Comparison of ENCODE assay signal across 9 mouse cellular contexts in genomic region chr5:15506575-15507308, GRCm38 (mm10). TPM values are rescaled to one million over a fixed set of nuclear protein-coding genes. Genes with fewer than 3 reads are reported as not detected.
DNase-seq lines count a peak whose midpoint lies in the region; ATAC-seq and TF ChIP-seq lines count a peak whose summit lies in the region.
"Had no signal": no experiment of that assay in that cellular context is flagged by ENCODE, and none has a peak within 500 bp of the region (broad histone marks: within the 10 kb centered on the region; RNA-seq: fewer than 3 reads in every experiment).

No protein-coding gene starts in this region.

- no peak overlapping the region for H3K4me3 ChIP-seq in testis, adult 2 months (ENCODE audit: control insufficient read depth, low read depth, low read length)
- peak overlapping the region; percentile 22 for H3K4me3 ChIP-seq in forebrain, embryonic 16.5 days (replicated peaks; ENCODE audit: low read length)
- no peak overlapping the region; the same call in 1 of the 2 replicates for H3K4me3 ChIP-seq in kidney, embryonic 14.5 days (ENCODE audit: low read length)
- no peak overlapping the region for H3K4me3 ChIP-seq in midbrain, embryonic 11.5 days (ENCODE audit: low read depth, low read length)
- H3K4me3 ChIP-seq in stomach, embryonic 16.5 days (replicated peaks; ENCODE audit: low read length) = peak overlapping the region; percentile 18

- no peak overlapping the region for H3K9ac ChIP-seq in forebrain, embryonic 16.5 days (replicated peaks; ENCODE audit: low read depth, low read length)
- no peak overlapping the region for H3K9ac ChIP-seq in kidney, embryonic 14.5 days (ENCODE audit: low read depth, low read length)
- H3K9ac ChIP-seq in midbrain, embryonic 11.5 days (ENCODE audit: low read length) = no peak overlapping the region
- no peak overlapping the region for H3K9ac ChIP-seq in stomach, embryonic 16.5 days (ENCODE audit: low read length)

- no peaks in the 10 kb centered on the region for H3K36me3 ChIP-seq in testis, adult 2 months (ENCODE audit: control insufficient read depth, insufficient read depth, low read length)
- no peaks in the 10 kb centered on the region for H3K36me3 ChIP-seq in forebrain, embryonic 16.5 days (ENCODE audit: control insufficient read depth, insufficient read depth)
- H3K36me3 ChIP-seq in kidney, embryonic 14.5 days (ENCODE audit: control insufficient read depth, insufficient read depth, low read length) = no peaks in the 10 kb centered on the region
- no peaks in the 10 kb centered on the region for H3K36me3 ChIP-seq in midbrain, embryonic 11.5 days (ENCODE audit: control insufficient read depth, insufficient read depth, low read length)
- H3K36me3 ChIP-seq in stomach, embryonic 16.5 days (ENCODE audit: control insufficient read depth, insufficient read depth, low read length) = no peaks in the 10 kb centered on the region

- H3K4me1 ChIP-seq in testis, adult 2 months (ENCODE audit: control insufficient read depth, insufficient read depth, low read length) = no peaks in the 10 kb centered on the region
- no peaks in the 10 kb centered on the region for H3K4me1 ChIP-seq in forebrain, embryonic 16.5 days (replicated peaks; ENCODE audit: control insufficient read depth, insufficient read depth, low read length)
- H3K4me1 ChIP-seq in kidney, embryonic 14.5 days (ENCODE audit: control insufficient read depth, insufficient read depth, low read length) = no peaks in the 10 kb centered on the region
- no peaks in the 10 kb centered on the region for H3K4me1 ChIP-seq in midbrain, embryonic 11.5 days (ENCODE audit: control insufficient read depth, insufficient read depth, low read length)
- no peaks in the 10 kb centered on the region for H3K4me1 ChIP-seq in stomach, embryonic 16.5 days (ENCODE audit: control insufficient read depth, insufficient read depth, low read length)

- 45% methylated on average over 16 of the region's 16 CpGs for WGBS in forebrain, embryonic 16.5 days
- 48% methylated on average over 16 of the region's 16 CpGs for WGBS in kidney, embryonic 14.5 days
- 40% methylated on average over 16 of the region's 16 CpGs for WGBS in midbrain, embryonic 11.5 days
- WGBS in stomach, embryonic 16.5 days = 44% methylated on average over 16 of the region's 16 CpGs

- peak; percentile 74; the same call in 1 of the 2 replicates for TF ChIP-seq CTCF in testis, adult 2 months (IDR thresholded peaks at IDR 0.05; ENCODE audit: control insufficient read depth, insufficient read depth, insufficient replicate concordance, low read depth, low read length)

- no peaks in the 10 kb centered on the region for H3K27me3 ChIP-seq in testis, adult 2 months (ENCODE audit: control insufficient read depth, insufficient read depth, low read length)
- no peaks in the 10 kb centered on the region for H3K27me3 ChIP-seq in forebrain, embryonic 16.5 days (replicated peaks; ENCODE audit: control insufficient read depth, insufficient read depth, low read length)
- no peaks in the 10 kb centered on the region for H3K27me3 ChIP-seq in kidney, embryonic 14.5 days (ENCODE audit: control insufficient read depth, insufficient read depth, low read length)
- H3K27me3 ChIP-seq in midbrain, embryonic 11.5 days (ENCODE audit: control insufficient read depth, insufficient read depth, low read length) = no peaks in the 10 kb centered on the region
- no peaks in the 10 kb centered on the region for H3K27me3 ChIP-seq in stomach, embryonic 16.5 days (ENCODE audit: control insufficient read depth, insufficient read depth, low read length)

- H3K27ac ChIP-seq in testis, adult 2 months (ENCODE audit: control insufficient read depth, insufficient read depth, low read depth, low read length) = no peak overlapping the region
- H3K27ac ChIP-seq in forebrain, embryonic 16.5 days (ENCODE audit: low read length) = no peak overlapping the region
- H3K27ac ChIP-seq in kidney, embryonic 14.5 days (ENCODE audit: low read depth, low read length) = no peak overlapping the region
- no peak overlapping the region for H3K27ac ChIP-seq in midbrain, embryonic 11.5 days (ENCODE audit: low read depth, low read length)
- H3K27ac ChIP-seq in stomach, embryonic 16.5 days (ENCODE audit: low read length) = no peak overlapping the region

- ATAC-seq in forebrain, embryonic 16.5 days = peak; percentile 84
- ATAC-seq in kidney, embryonic 14.5 days (ENCODE audit: low FRiP score, low TSS enrichment) = peak; percentile 83; the same call in 1 of the 2 replicates
- peak; percentile 88 for ATAC-seq in midbrain, embryonic 11.5 days (ENCODE audit: low FRiP score)
- peak; percentile 82; the same call in 1 of the 2 replicates for ATAC-seq in stomach, embryonic 16.5 days (ENCODE audit: insufficient read depth, low FRiP score)

- H3K4me2 ChIP-seq in forebrain, embryonic 16.5 days (ENCODE audit: low read length) = peak overlapping the region; percentile 35
- H3K4me2 ChIP-seq in kidney, embryonic 14.5 days (replicated peaks; ENCODE audit: low read depth, low read length) = no peak overlapping the region
- H3K4me2 ChIP-seq in midbrain, embryonic 11.5 days = no peak overlapping the region; the same call in 1 of the 2 replicates
- H3K4me2 ChIP-seq in stomach, embryonic 16.5 days (ENCODE audit: low read depth, low read length) = peak overlapping the region; percentile 19; the same call in 1 of the 2 replicates

- H3K9me3 ChIP-seq in forebrain, embryonic 16.5 days (ENCODE audit: control insufficient read depth, low read length) = peaks cover 21% of the 10 kb centered on the region
- H3K9me3 ChIP-seq in kidney, embryonic 14.5 days (ENCODE audit: control insufficient read depth, low read length) = peaks cover 7% of the 10 kb centered on the region
- peaks cover 13% of the 10 kb centered on the region for H3K9me3 ChIP-seq in midbrain, embryonic 11.5 days (ENCODE audit: control insufficient read depth, low read length)
- no peaks in the 10 kb centered on the region; the same call in 1 of the 2 replicates for H3K9me3 ChIP-seq in stomach, embryonic 16.5 days (replicated peaks; ENCODE audit: control insufficient read depth, low read length)

- DNase-seq in testis, postnatal 14 days (ENCODE audit: low spot score) = no peak
- DNase-seq in adrenal gland, postnatal 25 days = peak; percentile 16
- peak; percentile 89 for DNase-seq in midbrain, embryonic 11.5 days (ENCODE audit: low spot score, missing footprints)
- no peak for DNase-seq in cerebellum, adult 11-12 months

- no peak for TF ChIP-seq POLR2A in testis, adult 2 months (IDR thresholded peaks at IDR 0.05; ENCODE audit: control insufficient read depth, low read depth, low read length)

RNA-seq across cellular contexts. Expression of gene Gm21190, which starts 22.3 kb away (rescaled TPM):
- polyA plus RNA-seq in testis, adult 2 months (2012; rRNA removed) = 3.3 and 5.0 TPM in 2 replicates
- total RNA-seq in adrenal gland, postnatal 25 days (2021) = not detected in 2 replicates
- polyA plus RNA-seq in forebrain, embryonic 16.5 days (2015; fragmentation: Nextera tagmentation; extraction: Ambion mirVana) = not detected in 2 replicates
- not detected in 2 replicates for polyA plus RNA-seq in kidney, embryonic 14.5 days (2014; fragmentation: Nextera tagmentation; extraction: Ambion mirVana)
- polyA plus RNA-seq in midbrain, embryonic 11.5 days (2014; fragmentation: Nextera tagmentation; extraction: Ambion mirVana) = not detected in 2 replicates
- not detected in 2 replicates for polyA plus RNA-seq in stomach, embryonic 16.5 days (2015; fragmentation: Nextera tagmentation; extraction: Ambion mirVana)
- polyA plus RNA-seq: large intestine, adult 2 months had no signal

RNA-seq across cellular contexts. Expression of gene Gm21149, which starts 30.4 kb away (rescaled TPM):
- polyA plus RNA-seq in testis, adult 2 months (2012; rRNA removed) = 9.8 and 15.2 TPM in 2 replicates
- not detected in 2 replicates for total RNA-seq in adrenal gland, postnatal 25 days (2021)
- polyA plus RNA-seq in forebrain, embryonic 16.5 days (2015; fragmentation: Nextera tagmentation; extraction: Ambion mirVana) = not detected in 2 replicates
- not detected in 2 replicates for polyA plus RNA-seq in kidney, embryonic 14.5 days (2014; fragmentation: Nextera tagmentation; extraction: Ambion mirVana)
- polyA plus RNA-seq in midbrain, embryonic 11.5 days (2014; fragmentation: Nextera tagmentation; extraction: Ambion mirVana) = not detected in 2 replicates
- not detected in 2 replicates for polyA plus RNA-seq in stomach, embryonic 16.5 days (2015; fragmentation: Nextera tagmentation; extraction: Ambion mirVana)
- polyA plus RNA-seq: large intestine, adult 2 months had no signal

Comparison
In these comparisons a context has a peak if more than half of its experiments do, and no peak if none do; other contexts are left out.
1. H3K4me3 ChIP-seq: peak in forebrain, embryonic 16.5 days (single experiment) and stomach, embryonic 16.5 days (single experiment); none in testis, adult 2 months (single experiment), kidney, embryonic 14.5 days (single experiment) and midbrain, embryonic 11.5 days (single experiment).
2. DNase-seq: peak in adrenal gland, postnatal 25 days (single experiment) and midbrain, embryonic 11.5 days (single experiment); none in testis, postnatal 14 days (single experiment) and cerebellum, adult 11-12 months (single experiment).
3. H3K4me2 ChIP-seq: peak in forebrain, embryonic 16.5 days (single experiment) and stomach, embryonic 16.5 days (single experiment); none in kidney, embryonic 14.5 days (single experiment) and midbrain, embryonic 11.5 days (single experiment).
4. RNA of gene Gm21149, which starts 30.4 kb away (polyA plus RNA-seq): 9.8 to 15.2 TPM in testis, adult 2 months; not detected in forebrain, embryonic 16.5 days, not detected in kidney, embryonic 14.5 days, not detected in midbrain, embryonic 11.5 days and not detected in stomach, embryonic 16.5 days; every median in the first group is over 10 times any median in the second.
5. Peak in every context shown above with its lines, with median percentiles within 50 percentile points of each other: ATAC-seq.